Mouse (Mus musculus): ENCODE data around the gene Kmt2c. TPM values are rescaled to one million over a fixed set of nuclear protein-coding genes. Genes with fewer than 3 reads are reported as not detected.

Gene Kmt2c
- polyA plus RNA-seq, 1 experiment from 2014 or later = 15.3 TPM

DNA sequence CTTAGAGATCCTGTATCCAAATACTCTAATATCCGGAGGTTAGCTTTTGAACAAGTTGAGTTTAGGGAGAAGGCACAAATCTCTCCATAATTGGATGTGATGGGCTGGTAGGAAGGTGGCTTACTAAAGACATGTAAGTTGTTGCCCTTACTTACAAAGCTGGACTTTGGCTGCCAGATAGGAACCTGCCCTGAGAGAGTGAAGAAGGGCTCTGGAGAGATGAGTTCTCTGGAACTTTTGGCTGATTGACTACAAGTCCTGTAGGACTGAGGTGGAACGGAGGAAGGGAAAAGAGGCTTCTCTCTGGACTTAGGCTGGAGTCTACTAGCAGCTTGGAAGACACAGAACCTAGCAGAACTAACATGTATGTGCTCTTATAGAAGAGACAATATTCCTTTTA, 37.0 kb upstream of the Kmt2c start:
- Histone ChIP-seq H3K27me3 (ENCODE audit: control insufficient read depth, insufficient read depth, low read depth, low read length) (no peaks in the 10 kb centered on the region), H3K4me3 (ENCODE audit: low read depth, low read length) (no peak overlapping the region), H3K36me3 (ENCODE audit: control insufficient read depth, insufficient read depth, low read length) (no peaks in the 10 kb centered on the region), H3K4me1 (ENCODE audit: control insufficient read depth, insufficient read depth, low read length) (no peaks in the 10 kb centered on the region; the same call in 1 of the 2 replicates), H3K9me3 (replicated peaks; ENCODE audit: control insufficient read depth, low read length, poor library complexity, severe bottlenecking) (no peaks in the 10 kb centered on the region), H3K4me2 (ENCODE audit: low read length) (no peak overlapping the region), H3K27ac (ENCODE audit: low read length) (no peak overlapping the region), H3K9ac (ENCODE audit: low read depth, low read length) (no peak overlapping the region)
- ATAC-seq = no peak
- WGBS = 84% methylated on average over 2 of the region's 2 CpGs

DNA sequence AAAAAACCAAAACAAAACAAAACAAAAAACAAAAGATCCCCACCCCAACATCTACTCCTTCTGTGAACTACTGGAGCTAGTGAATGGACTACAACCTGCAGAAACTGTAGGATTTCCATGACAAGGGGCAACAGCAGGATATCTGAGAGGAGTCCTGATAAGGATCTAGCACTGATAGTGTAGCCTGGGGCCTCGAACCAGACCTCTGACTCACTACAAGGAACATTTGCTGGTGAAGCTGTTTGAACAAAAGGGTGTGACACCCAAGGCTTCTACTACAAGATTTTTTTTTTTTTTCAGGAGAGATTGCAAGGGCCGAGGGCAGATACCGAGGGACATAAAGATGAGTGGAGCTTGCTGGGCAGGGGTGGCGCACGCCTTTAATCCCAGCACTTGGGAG, 34.7 kb upstream of the Kmt2c start:
- H3K4me3 ChIP-seq (ENCODE audit: low read depth, low read length) = no peak overlapping the region
- H3K4me1 ChIP-seq (ENCODE audit: control insufficient read depth, insufficient read depth, low read length) = peaks cover 3% of the 10 kb centered on the region; the same call in 1 of the 2 replicates
- no peaks in the 10 kb centered on the region for H3K27me3 ChIP-seq (ENCODE audit: control insufficient read depth, insufficient read depth, low read depth, low read length)
- H3K27ac ChIP-seq (ENCODE audit: low read length) = no peak overlapping the region
- H3K4me2 ChIP-seq (ENCODE audit: low read length) = no peak overlapping the region
- H3K9me3 ChIP-seq (replicated peaks; ENCODE audit: control insufficient read depth, low read length, poor library complexity, severe bottlenecking) = no peaks in the 10 kb centered on the region
- no peak overlapping the region for H3K9ac ChIP-seq (ENCODE audit: low read depth, low read length)
- ATAC-seq = no peak
- H3K36me3 ChIP-seq (ENCODE audit: control insufficient read depth, insufficient read depth, low read length) = no peaks in the 10 kb centered on the region
- 91% methylated on average over 5 of the region's 5 CpGs for WGBS

DNA sequence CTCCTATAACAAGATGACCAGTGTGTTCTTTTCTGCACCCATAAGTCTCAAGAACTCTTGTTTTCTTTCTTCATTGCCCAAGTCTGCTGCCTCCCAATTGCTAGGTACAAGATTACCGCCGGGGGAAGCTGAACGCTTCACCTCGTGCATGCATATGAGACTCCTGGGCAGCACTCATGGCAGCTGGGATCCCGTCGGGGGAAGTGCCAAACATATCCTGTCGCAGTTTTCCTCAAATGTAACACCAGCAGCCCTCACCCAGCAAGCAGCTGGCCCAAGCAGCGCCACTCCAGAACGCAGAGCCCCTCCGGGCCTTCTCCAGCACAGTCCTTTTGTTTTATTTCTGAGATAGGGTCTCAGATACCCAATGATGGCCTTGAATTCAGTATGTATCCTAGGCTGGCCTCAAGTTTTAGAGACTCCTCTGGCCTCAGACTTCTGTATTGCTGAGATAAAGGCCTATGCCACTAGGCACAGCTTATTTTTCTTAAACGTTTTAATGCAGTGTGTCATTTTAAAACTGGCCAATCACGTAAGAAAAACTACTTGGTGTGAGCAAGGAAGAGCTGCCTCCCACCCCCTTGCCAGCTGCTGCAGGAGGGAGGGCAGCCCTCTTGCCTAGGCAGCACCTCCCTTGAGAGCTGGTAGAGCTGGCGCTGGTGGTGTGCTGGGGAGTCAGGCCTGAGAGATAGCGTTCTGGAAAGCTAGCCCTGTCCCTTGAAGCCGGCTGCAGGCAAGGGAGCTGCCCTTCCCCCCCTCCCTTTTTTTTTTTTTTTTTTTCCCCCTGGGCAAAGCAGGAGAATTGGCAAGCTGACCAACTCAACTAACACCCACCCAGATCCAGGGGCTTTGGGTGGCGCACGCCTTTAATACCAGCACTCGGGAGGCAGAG, 33.9 kb upstream of the Kmt2c start:
- H3K4me2 ChIP-seq (ENCODE audit: low read length) = no peak overlapping the region
- H3K27me3 ChIP-seq (ENCODE audit: control insufficient read depth, insufficient read depth, low read depth, low read length) = no peaks in the 10 kb centered on the region
- H3K9ac ChIP-seq (ENCODE audit: low read depth, low read length) = no peak overlapping the region
- no peak overlapping the region for H3K27ac ChIP-seq (ENCODE audit: low read length)
- no peaks in the 10 kb centered on the region for H3K36me3 ChIP-seq (ENCODE audit: control insufficient read depth, insufficient read depth, low read length)
- 47% methylated on average over 17 of the region's 18 CpGs for WGBS
- H3K9me3 ChIP-seq (replicated peaks; ENCODE audit: control insufficient read depth, low read length, poor library complexity, severe bottlenecking) = no peaks in the 10 kb centered on the region
- no peak overlapping the region for H3K4me3 ChIP-seq (ENCODE audit: low read depth, low read length)
- peaks cover 3% of the 10 kb centered on the region; the same call in 1 of the 2 replicates for H3K4me1 ChIP-seq (ENCODE audit: control insufficient read depth, insufficient read depth, low read length)
- no peak for ATAC-seq

DNA sequence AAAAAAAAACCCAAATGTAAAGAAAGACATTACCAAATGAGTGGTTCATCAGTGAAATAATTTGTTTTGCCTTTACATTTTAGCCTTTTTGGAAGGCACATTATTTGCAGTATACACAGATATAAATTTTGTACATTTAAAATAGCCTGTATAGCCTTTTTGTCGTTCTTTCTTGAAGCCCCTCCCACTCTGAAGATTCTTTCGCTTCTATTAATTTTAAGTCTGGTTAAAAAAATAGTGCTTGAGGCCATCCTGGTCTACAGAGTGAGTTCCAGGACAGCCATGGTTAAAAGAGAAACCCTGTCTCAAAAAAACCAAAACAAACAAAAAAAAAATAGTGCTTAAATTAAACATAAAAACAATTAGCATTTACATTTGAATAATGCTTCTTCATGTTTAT, 32.0 kb upstream of the Kmt2c start:
- Histone ChIP-seq H3K27ac (ENCODE audit: low read length) (no peak overlapping the region), H3K9ac (ENCODE audit: low read depth, low read length) (peak overlapping the region; percentile 79; the same call in 1 of the 2 replicates), H3K9me3 (replicated peaks; ENCODE audit: control insufficient read depth, low read length, poor library complexity, severe bottlenecking) (no peaks in the 10 kb centered on the region), H3K27me3 (ENCODE audit: control insufficient read depth, insufficient read depth, low read depth, low read length) (no peaks in the 10 kb centered on the region), H3K4me1 (ENCODE audit: control insufficient read depth, insufficient read depth, low read length) (peaks cover 3% of the 10 kb centered on the region; the same call in 1 of the 2 replicates), H3K36me3 (ENCODE audit: control insufficient read depth, insufficient read depth, low read length) (no peaks in the 10 kb centered on the region), H3K4me2 (ENCODE audit: low read length) (peak overlapping the region; percentile 59), H3K4me3 (ENCODE audit: low read depth, low read length) (peak overlapping the region; percentile 72)
- WGBS = 14% methylated on average over 2 of the region's 2 CpGs
- ATAC-seq = no peak

DNA sequence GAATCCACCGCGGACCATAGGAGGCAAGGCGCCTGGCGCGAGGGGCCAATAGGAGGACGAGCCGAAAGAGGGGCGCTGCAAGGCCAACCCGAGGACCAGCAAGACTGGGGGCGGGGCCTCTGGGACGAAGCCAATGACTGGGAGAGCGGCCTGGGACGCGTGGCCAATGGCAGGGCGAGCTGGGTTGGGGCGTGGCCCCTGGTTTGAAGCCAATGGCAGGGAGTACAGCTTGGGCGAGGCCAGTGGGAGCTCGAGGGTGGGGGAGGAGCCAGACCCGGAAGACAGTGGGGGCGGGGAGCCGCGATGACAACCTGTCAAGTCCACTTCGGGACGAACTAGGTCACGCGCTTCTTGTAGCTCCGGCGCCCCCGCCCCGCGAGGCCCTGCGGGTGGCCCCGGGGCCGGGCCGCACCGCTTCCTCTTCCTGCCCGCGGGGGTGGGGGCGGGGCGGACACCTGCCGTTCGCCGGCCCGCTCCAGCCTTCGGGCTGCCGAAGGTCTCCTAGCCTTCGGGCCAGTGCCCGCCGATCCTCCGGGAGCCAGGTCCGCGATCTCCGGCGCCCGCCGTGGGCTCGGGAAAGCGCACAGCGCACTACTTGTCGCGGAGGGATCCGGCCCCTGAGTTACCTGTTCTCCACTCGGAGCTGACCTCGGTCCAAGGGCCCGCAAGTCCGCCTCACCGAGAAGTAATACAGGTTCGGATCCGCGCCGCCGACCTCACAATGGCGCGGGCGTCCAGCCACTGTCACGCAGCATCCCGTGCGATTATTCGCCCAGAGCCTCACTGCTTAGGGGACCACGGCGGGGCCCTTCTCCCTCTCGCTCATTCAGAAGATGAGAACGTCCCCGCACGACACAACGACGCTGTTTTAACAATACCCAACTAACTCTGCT, 31.2 kb upstream of the Kmt2c start:
- Histone ChIP-seq H3K9ac (ENCODE audit: low read depth, low read length) (peak overlapping the region; percentile 79), H3K36me3 (ENCODE audit: control insufficient read depth, insufficient read depth, low read length) (no peaks in the 10 kb centered on the region), H3K27me3 (ENCODE audit: control insufficient read depth, insufficient read depth, low read depth, low read length) (no peaks in the 10 kb centered on the region), H3K4me3 (ENCODE audit: low read depth, low read length) (peak overlapping the region; percentile 72), H3K4me1 (ENCODE audit: control insufficient read depth, insufficient read depth, low read length) (peaks cover 3% of the 10 kb centered on the region; the same call in 1 of the 2 replicates), H3K9me3 (replicated peaks; ENCODE audit: control insufficient read depth, low read length, poor library complexity, severe bottlenecking) (no peaks in the 10 kb centered on the region), H3K4me2 (ENCODE audit: low read length) (peak overlapping the region; percentile 81), H3K27ac (ENCODE audit: low read length) (peak overlapping the region; percentile 95)
- WGBS = under 1% methylated on average over 84 of the region's 87 CpGs
- peak; percentile 100 for ATAC-seq

DNA sequence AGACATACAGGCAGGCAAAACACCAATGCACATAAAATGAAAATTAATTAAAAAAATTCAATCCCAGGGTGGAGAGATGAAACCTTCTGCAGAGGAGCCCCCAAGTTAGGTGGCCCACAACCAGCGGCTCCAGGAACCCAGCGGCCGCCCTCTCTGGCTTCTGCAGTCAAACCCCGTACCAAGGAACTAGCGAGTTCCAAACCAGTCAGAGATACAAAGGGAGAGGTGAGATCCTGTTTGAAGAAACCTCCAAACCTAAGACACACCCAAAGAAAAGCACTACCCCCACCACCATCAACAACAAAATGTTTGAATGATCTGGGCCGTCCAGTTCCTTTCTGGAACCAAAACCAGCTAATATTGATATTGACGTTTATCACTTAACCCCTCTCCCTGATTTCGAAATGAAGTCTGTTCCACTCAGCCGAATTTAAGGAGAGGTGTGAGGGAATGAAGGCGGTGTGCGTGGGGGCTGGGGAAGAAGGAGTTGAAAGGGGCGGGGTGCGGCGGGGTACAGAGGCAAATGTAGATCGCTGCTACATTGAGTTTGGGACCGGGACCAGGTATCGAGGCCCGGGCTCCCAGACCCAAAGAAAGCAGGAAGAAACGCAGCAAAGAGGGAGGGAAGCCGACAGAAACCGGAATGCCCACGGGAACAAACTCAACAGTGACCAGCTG, 30.4 kb upstream of the Kmt2c start:
- H3K9me3 ChIP-seq (replicated peaks; ENCODE audit: control insufficient read depth, low read length, poor library complexity, severe bottlenecking) = no peaks in the 10 kb centered on the region
- no peaks in the 10 kb centered on the region for H3K27me3 ChIP-seq (ENCODE audit: control insufficient read depth, insufficient read depth, low read depth, low read length)
- peak overlapping the region; percentile 72 for H3K4me3 ChIP-seq (ENCODE audit: low read depth, low read length)
- peaks cover 3% of the 10 kb centered on the region; the same call in 1 of the 2 replicates for H3K4me1 ChIP-seq (ENCODE audit: control insufficient read depth, insufficient read depth, low read length)
- H3K27ac ChIP-seq (ENCODE audit: low read length) = peak overlapping the region; percentile 95
- peak overlapping the region; percentile 81 for H3K4me2 ChIP-seq (ENCODE audit: low read length)
- no peaks in the 10 kb centered on the region for H3K36me3 ChIP-seq (ENCODE audit: control insufficient read depth, insufficient read depth, low read length)
- ATAC-seq = peak; percentile 54
- peak overlapping the region; percentile 74 for H3K9ac ChIP-seq (ENCODE audit: low read depth, low read length)
- 10% methylated on average over 22 of the region's 22 CpGs for WGBS

DNA sequence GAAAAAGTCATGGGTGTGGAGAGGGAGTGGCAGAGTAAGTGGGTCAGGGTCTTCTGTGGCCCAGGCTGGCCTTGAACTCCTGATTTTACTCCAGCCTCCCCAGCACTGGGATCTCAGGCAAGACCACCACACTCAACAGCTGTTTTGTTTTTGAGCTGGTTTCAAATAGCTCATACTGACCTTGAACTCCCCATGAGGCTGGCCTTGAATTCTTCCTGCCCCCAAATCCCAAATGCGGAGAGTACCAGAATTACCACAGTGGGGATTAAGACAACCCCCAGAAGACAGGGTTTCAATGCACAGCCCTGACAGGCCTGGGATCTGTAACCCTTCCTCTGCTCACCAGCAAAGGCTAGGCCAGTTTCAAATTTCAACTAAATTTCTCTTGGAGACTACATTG, 29.4 kb upstream of the Kmt2c start:
- H3K36me3 ChIP-seq (ENCODE audit: control insufficient read depth, insufficient read depth, low read length) = no peaks in the 10 kb centered on the region
- no peak overlapping the region for H3K4me2 ChIP-seq (ENCODE audit: low read length)
- H3K9me3 ChIP-seq (replicated peaks; ENCODE audit: control insufficient read depth, low read length, poor library complexity, severe bottlenecking) = no peaks in the 10 kb centered on the region
- no peak for ATAC-seq
- no peak overlapping the region for H3K27ac ChIP-seq (ENCODE audit: low read length)
- H3K4me1 ChIP-seq (ENCODE audit: control insufficient read depth, insufficient read depth, low read length) = peaks cover 3% of the 10 kb centered on the region; the same call in 1 of the 2 replicates
- H3K4me3 ChIP-seq (ENCODE audit: low read depth, low read length) = no peak overlapping the region
- WGBS = 59% methylated on average over 1 of the region's 1 CpGs
- no peak overlapping the region for H3K9ac ChIP-seq (ENCODE audit: low read depth, low read length)
- no peaks in the 10 kb centered on the region for H3K27me3 ChIP-seq (ENCODE audit: control insufficient read depth, insufficient read depth, low read depth, low read length)

DNA sequence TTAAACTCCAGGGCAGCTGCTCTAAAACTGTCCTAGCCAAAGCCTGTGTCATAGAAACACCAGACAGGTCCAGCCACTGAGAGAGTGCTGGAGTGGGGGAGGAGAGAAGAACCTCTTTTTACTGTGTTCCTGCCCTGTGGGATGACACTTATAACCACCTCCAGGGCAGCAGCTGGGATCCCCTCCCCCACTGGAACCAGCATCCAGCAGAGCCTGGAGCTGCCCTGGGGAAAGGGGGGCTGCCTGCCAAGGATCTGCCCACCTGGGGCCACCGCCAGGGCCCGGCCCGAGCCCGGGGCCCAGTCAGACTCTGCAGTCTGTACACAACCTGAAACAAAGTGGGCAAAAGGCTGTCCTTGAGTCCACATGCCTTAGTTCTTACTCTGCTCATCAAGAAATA, 28.3 kb upstream of the Kmt2c start:
- ATAC-seq = no peak
- Histone ChIP-seq H3K9me3 (replicated peaks; ENCODE audit: control insufficient read depth, low read length, poor library complexity, severe bottlenecking) (no peaks in the 10 kb centered on the region), H3K4me3 (ENCODE audit: low read depth, low read length) (no peak overlapping the region), H3K36me3 (ENCODE audit: control insufficient read depth, insufficient read depth, low read length) (no peaks in the 10 kb centered on the region), H3K27me3 (ENCODE audit: control insufficient read depth, insufficient read depth, low read depth, low read length) (no peaks in the 10 kb centered on the region), H3K4me2 (ENCODE audit: low read length) (no peak overlapping the region), H3K9ac (ENCODE audit: low read depth, low read length) (no peak overlapping the region), H3K27ac (ENCODE audit: low read length) (no peak overlapping the region), H3K4me1 (ENCODE audit: control insufficient read depth, insufficient read depth, low read length) (peaks cover 3% of the 10 kb centered on the region; the same call in 1 of the 2 replicates)
- WGBS = 36% methylated on average over 4 of the region's 4 CpGs

Measured in midbrain, embryonic 16.5 days (tissue).